Mouse (Mus musculus) frontal cortex, postnatal 25 days (tissue): ENCODE data around the gene Grik4.

ENCODE experiments used
- DNase-seq, 2 experiments: peaks; one replicate each; pipeline ENCODE4 v3.0.0; 2022; ENCODE audit warnings: low spot score in 2 of 2

The Grik4 gene

DNA sequence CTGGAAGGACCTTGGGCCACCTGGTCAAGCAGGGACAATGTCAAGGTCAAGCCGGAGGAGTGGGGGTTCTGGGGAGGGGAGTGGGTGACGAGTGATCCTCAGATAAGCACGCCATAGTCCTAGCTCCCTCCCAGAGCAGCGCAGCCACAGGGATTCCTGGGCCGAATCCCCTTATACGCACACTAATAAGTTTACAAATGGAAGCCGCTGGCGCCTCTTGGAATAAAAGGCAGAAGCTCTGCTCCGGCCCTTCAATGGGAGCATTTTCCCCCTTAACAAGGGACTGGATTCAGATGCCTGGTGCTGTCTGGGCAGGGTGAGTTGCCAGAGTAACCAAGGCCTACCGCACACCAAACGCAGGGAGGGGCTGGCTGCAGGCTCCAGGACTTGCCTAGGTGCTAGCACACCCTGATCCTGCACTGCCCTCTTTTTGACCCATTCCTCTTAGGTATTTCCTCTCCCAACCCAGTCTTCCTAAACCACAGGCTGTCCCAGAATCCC is 46.2 kb downstream of the Grik4 start:
- no peak for DNase-seq

DNA sequence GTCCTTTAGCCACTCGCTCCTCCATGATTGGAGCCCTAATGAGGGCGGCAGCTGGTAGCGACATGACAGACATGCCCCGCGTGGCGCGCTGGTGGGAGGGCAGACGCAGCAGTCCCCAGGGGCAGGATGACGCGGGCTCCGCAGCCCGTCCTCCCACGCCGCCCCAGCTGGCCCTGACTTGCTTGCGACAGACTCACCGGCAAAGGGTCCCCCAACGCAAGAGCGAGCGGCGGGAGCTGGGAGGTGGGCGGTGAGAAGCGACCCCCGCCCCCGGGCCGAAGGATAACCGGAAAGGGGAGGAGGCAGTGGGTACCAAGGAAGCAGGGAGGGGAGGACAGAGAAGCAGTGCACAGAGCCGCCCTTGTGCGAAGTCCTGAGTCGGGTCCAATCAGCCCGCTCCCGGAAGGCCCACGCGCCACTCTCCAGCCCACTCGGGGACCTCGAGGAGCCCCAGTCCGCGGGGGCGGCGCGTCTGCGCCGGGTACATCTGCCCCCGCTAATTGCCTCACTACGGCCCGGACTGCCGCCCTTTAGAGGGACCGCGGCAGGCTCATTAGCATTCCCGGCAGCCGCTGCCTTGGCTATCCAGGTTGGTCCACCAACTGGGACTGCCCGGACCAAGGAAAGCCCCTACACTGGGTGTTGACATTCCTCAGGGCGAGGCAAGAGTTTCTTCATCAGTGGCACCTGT is 46.8 kb downstream of the Grik4 start:
- DNase-seq: peak; percentile 44 to 50

DNA sequence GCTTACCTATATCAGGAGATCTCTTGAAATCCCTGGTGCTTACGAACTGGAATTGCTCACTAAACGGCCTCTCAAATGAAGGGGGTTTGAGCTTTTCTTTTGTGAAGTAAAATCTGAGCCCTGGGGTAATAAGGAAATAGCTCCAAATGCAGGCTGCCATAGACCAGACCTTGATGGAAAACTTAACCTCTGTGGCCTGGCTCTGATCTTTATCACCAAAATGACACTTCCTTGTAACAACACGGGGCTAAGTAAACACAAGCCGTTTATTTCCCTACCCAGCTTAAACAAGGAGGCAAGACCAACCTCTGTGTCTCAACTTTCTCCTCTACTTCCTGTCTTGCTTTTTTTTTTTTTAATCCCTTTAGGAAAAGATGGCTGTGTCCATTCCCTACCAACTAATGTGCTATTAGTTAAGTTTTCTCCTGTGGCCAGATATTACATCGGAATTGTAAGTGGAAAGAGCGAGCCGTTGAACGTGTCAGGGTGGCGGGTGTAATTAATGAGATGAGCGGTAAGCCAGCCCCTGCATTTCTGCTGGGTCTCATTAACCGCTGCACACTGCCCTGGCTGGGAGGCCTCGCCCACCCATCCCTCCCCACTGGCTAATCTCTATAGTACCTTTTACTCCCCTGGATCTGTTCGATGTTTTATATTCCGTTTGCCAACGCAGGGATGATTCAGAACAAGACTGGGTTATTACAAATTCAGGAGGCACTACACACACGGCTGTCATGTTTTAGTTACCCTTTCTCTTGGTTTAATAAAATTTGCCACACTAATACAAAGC is 47.7 kb downstream of the Grik4 start:
- no peak for DNase-seq

DNA sequence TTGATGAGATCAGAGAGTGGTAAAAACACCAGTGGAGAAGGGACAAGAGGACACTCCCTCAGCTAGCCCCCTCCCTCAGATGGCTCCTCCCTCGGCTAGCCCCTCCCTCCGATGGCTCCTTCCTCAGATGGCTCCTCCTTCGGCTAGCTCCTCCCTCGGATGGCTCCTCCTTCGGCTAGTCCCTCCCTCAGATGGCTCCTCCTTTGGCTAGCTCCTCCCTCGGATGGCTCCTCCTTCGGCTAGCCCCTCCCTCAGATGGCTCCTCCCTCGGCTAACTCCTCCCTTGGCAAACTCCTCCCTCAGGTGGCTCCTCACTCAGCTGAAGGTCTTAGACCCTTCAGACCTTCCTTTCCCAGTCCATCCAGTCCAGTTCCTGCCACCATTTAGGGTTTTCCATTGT is 51.5 kb downstream of the Grik4 start:
- no peak for DNase-seq

DNA sequence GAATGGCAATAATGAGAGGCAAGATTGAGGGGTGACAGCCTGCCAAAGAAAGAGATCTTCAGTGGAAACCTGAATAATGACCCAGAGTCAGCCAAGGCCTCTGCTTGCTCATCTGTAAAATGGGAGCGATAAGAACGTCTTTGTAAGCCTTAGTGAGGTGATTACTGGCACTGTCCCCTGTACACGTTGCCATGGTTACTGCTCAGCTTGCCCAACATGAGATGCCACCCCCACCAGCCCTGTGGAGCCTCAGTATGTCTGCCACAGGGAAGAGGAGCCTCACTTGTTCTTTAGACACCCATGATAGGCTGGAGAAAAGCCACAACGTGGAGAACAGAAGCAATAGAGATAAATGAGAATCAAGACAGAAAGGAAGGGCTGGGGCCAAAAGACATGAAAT is 56.4 kb downstream of the Grik4 start:
- DNase-seq: no peak

DNA sequence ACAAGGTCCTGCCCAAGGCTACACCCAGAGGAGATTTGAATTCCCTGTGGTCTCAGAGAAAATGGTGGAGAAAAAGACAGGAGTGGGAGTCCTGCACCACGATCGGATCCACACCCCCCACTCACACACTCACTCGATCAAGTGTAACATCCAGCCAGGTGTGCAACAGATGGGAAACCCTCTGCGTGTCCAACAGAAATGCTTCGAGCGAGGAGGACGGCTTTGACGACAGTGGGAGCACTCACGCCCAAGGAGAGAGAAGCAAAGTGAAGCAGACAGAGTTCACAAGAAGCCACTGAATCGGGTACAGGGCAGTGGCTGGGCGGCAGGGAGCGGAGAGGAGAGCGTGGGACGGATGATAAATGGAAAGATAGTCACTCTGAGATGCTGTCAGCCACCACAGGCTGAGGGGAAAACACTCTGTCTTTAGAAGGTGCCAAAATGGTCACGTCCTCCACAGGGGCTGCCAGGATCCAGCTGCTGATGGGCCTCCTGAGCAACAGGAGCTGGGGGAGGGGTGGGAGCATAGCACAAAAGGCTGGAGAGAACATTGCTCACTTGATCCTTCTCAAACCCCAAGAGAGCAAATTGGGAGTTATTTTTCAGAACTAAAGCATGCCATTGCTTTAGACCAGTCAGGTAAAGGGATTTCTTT is 58.1 kb downstream of the Grik4 start:
- no peak for DNase-seq

DNA sequence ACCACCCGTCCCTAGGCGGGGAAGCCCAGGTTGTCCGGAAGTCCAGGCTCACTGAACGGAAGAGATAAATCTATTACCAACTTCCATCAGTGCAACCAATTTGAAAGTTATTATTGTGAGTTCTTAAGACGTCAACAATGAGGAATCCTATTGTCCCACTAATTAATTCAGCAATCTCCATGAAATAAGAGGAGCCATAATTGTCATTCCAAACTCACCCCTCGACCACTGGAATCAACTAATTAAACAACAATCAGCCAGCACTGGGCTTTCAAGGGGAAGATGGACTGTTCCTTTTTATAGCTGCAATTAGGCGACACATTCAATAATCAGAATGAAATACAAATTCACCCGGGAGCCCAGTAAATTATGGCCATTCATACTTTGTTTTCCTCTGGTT is 58.7 kb downstream of the Grik4 start:
- no peak for DNase-seq

DNA sequence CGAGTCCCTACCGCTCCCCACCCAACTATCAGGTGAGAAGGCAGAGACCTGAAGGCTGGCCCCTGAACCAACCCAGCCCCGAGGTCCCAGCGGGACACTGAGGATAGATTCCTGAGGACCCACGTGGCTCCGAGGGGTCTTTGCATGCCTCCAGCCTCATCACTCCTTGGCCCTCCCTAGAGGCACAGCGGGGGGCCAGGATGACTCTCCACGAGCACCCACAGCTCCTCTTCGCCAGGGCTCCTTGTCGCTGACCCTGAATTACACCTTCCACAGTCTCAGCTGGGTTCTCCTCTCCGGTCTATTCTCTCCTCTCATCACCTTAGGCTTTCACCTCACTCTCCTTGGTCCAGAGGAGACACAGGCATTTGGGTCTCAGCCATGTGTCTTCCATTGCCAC is 59.2 kb downstream of the Grik4 start:
- DNase-seq: no peak

DNA sequence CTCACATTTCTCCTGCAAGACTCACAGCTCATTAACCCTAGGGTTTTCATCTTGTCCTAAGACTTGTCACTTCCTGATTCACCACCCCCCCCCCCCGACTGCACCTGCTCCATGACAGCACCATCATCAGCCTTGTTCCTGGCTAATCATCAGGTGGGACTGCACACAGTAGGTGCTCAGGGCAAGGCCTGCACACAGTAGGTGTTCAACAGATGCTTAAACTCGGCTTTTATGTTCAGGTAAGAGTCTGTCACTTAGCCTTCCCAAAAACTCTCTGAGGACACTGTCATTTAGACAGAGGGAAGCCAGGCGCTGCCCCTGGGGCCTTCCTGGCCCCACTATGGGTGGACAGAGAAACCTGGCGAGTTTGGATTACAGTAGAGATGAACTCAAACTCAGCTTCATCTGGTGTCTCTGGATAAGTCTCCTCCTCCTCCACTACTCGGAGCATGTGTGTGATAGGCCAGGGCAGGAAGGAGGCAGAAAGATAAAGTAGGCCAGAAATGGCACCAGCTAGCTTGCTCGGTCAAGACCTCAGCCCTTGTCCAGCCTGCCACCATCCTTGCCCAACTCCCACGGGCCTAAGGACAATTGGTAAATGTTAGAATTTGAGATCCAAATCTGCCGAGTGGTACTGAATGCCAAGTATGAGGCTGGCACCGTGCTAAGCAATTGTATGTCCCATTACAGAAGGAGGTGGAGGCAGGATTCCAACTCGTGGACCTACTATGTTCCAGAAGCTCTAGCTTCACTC is 61.1 kb downstream of the Grik4 start:
- DNase-seq: no peak

DNA sequence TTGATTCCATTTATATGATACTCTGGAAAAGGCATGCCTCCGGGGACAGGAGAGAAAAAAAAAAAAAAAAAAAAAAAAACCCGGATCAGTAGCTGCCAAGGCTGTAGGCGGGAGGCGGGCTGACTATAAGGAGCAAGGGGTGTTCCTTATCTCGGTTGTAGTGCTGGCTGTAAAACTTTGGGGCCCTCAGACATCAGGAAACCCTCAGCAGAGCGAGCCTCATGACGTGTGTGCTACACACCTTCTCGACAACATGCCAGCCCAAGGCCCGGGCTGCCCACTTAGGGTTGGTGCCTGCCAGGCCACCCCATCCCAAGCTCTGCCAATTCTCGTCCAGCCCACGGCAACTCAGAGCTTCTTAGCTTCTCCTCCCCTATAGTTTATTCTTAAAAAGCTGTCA is 62.0 kb downstream of the Grik4 start:
- DNase-seq: no peak

DNA sequence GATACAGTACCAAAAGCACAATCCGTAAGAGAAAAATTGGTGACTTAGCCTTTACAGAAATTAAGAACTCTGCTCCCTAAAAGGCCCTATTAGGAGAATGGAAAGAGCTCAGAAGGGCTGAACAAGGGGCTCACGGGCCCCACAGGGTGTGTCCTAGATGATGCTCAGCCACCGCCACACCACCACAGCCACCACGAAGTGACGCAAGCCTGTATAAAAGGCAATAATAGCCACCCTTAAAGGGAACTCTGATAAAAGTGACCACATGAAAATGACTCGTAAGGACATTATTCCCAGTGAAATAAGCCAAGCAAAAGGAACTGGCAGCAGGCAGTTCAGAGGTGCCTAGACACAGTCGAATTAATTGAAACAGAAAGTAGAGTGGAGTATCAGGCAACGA is 63.3 kb downstream of the Grik4 start:
- no peak for DNase-seq

DNA sequence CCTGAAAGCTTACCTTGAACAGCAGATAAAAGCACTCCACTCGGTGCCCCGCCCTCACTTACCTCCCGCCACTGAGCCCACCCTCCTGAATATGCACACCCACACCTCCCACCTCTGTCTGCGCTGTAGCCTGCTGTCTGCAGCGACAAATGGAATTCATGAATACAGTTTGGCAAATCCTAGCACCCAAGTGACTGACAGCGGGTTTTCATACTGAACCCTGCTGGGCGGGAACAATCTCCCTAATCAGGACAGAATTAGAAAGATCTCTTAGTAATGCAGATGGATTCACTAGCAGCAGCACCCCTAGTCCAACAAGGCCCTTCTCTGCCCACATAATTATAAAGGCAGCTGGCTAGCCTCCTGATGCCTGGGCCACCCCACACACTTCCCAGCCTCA is 65.9 kb downstream of the Grik4 start:
- no peak for DNase-seq

DNA sequence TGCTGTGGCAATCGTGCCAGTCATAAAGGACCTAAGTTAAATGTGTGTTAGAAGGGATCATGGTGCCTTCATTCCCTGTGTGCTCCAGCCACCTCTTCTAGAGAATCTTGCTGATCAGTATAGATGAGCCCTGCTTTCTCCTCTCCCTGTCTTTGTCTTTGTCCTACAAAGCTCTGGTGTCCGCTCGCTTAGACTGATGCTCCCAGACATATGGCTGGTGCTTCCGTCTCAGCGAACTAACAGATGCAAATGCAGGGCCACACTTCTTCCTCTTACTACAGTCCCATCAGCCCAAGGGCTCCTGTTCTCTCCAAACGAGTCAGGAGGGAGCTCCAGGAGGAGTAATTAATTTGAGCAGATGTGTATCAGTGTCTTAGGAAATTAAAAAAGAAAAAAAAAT is 71.4 kb downstream of the Grik4 start:
- no peak for DNase-seq

DNA sequence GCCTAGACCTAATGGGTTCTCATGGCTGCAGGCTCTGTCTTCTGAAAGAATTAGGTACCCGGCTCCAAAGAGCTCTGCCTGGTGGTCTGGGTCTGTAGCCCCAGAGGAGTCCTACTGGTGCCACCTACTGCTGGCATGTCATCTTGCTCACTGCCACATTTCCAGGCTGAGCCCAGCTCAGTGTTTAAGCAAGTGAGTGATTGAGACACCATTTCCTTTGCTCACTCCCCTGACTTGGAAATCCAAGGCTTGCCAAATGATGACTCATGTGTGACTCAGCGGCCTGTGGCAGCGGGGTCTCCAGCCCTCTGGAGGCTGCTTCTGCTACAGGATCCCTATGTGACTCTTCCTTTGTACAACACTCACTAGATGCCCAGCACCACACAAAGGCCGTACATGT is 72.6 kb downstream of the Grik4 start:
- peak in 1 of 2 experiments; percentile 9 for DNase-seq

DNA sequence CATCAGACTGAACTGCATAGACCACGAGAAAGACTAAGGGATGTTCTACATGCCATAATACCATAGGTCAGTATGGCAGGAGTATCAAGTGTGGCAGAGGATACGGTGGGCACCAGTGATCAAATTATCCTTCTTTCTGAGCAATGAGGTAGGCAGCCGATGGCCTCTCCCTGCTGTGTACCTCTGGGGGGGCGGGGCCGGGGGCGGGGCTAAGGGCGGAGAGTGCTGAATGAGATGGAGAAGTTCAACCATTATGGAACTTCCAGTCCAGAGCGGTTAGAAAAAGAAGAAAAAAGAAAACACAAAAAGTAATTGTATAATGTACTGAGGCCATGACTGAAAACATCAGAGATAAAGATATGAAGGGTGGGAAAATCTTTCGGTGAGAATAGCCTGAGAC is 74.0 kb downstream of the Grik4 start:
- no peak for DNase-seq

DNA sequence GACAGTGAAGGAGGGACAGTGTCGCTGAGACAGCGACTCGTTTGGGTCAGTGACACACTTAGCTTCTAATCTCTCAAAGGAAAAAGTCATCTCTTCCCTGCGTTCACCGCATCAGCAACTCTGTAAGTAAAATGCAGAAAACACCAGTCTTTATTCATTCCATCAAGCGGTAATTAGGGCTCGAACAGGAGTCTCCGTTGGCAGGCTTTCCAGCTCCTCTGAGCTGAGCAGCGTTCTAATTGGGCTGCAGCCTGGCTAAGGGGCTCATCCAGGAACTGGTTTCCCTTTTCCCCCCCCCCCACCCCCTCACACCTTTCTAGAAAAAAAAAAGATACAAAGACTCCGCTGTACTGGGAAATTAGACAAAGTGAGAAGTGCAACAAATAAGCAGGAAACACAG is 75.8 kb downstream of the Grik4 start:
- DNase-seq: no peak

DNA sequence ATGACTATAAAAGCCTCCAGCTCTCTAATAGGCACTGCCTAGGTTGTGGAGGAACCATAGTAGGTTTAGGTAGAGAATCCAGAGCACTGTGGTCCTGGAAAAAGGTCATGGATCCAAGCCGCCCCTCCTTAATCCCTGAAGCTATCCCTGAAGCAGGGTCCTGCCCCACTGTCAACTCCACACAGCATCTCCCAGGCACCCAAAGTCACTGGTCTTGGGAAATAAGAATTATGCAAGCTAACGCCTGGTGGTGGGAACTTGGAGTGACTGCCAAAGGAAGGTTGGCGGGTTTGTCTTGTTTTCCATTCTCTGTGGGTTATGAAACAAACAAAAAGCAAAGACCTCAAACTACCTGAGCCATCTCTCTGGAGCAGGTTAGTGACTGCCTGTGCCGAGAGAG is 77.6 kb downstream of the Grik4 start:
- no peak for DNase-seq

DNA sequence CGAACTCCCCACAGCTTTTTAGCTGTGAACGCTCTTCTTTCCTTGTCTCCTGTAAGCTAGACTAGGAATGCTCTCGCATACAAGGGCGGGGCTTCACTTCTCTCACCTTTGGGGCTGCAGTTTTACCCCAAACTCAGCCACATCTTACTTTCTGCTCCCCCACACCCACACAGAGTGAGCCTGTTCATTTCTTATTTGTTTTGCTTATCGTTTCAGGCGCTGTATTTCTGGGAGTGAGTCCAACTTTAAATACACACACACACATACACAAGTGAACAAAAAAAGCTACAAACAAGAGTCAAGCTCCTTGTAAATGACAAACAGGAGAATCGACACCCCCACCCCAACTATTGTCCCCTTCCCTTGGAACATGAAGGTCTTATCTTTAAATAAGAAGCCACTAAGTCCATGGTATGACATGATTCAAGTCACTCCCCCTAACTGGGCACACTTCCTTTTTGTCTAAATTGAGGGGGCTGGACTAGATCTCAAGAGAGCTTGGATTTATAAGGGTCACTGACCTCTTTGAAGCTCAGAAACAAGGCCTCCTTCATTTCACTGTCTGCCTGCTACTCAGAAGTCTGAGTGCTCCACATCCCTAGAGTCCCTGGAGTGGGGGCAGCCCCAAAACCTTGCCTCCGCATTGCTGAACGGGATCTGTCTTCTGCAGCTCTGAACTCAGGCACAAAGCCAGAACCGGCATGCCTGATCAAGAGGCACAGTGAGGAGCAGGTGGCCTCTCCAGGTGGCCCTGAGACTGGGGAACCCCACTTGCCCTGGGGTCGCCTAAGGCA is 79.1 kb downstream of the Grik4 start:
- no peak for DNase-seq

DNA sequence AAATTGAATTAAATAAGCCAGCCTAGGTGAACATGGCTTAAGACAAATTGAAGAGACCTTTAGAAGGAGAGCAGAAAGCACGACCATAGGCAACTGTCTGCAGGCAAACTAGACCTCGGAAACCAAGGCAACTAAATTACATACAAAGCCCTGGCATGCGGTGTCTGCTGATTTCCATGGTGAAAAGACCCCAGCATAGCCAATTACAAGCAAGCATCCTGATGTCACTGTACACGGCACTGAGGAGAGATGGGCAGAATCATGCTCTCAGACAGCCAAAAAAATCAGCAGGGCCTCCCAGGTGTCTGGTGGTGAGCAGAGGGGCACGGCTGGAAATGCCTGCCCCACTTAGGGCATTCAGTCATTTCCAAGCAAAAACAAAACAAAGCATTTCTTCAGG is 80.9 kb downstream of the Grik4 start:
- DNase-seq: no peak

DNA sequence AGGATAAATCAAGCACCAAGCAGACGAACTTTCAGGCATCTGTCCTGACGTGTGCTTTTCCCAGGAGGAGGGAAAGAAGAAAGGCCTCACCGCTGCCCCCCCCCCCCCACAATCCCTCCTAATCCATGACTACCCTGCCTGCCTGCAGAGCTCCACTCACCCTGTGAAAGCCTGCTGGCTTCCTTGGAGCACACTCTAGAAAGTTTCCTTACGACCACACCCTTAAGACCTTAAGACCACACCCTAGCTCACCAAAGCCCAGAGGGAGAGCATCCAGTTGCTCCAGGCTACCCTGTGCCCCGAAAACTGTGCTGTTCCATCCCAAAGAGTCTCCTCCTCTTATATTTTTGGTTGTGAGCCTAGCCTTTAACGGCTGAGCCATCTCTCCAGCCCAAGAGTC is 82.6 kb downstream of the Grik4 start:
- no peak for DNase-seq

DNA sequence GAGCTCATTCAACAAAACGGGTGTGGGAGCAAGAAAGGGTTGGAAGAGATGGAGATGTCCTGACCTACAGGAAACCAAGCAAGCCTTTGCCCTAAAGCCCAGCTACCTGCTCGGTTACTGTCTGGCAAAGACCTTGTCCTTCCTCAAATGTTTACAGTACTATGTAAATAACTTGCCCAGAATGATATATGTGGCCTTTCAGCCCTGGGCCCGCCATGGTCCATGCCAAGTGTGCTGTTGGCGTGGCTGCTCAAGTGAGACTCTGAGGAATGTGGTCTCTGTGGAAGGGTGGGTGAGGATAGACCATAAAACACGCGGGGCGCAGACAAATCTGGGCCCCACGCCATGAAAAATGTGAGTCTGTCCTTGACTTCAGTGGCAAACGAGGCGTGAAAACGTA is 83.1 kb downstream of the Grik4 start:
- DNase-seq: no peak
